Mouse (Mus musculus): ENCODE results near the gene Runx1. TPM values are rescaled to one million over a fixed set of nuclear protein-coding genes. Genes with fewer than 3 reads are reported as not detected.

Runx1 gene
- polyA plus RNA-seq, 2 experiments: 3.0 to 4.4 TPM

DNA sequence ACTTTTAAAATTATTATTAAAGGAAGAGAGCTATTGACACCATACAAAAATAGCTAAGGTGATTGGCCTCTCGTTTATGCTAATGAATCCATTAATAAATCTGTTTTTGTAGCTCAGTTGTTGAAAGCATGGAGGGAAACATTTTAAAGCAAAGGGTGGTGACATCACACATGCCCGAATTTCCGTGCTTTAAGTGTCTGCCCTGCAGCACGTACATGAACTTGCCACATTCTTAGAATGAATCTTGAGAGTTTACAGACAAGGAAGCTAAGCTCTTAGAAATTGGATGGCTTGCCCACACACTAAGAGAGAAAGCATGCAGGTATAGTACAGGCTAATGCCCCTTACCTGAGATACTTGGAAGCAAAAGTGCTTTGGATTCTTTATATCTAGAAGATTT is 58.1 kb downstream of the Runx1 start:
- H3K4me1 ChIP-seq (replicated peaks; ENCODE audit: control insufficient read depth in 2 of 2, insufficient read depth in 2 of 2, low read length in 1 of 2): peaks cover 27 to 32% of the 10 kb centered on the region in 2 experiments
- H3K36me3 ChIP-seq (replicated peaks; ENCODE audit: control insufficient read depth, insufficient read depth, low read depth): no peaks in the 10 kb centered on the region
- H3K27ac ChIP-seq: no peak overlapping the region
- 77% methylated on average over 4 of the region's 4 CpGs for WGBS (ENCODE audit: insufficient replicate concordance)
- H3K4me3 ChIP-seq (ENCODE audit: insufficient read depth in 1 of 2, low read depth in 2 of 2, low read length in 2 of 2): no peak overlapping the region
- H3K9me3 ChIP-seq (ENCODE audit: control insufficient read depth, low read length): no peaks in the 10 kb centered on the region
- no peak overlapping the region for H3K4me2 ChIP-seq (ENCODE audit: low read depth)
- ATAC-seq (ENCODE audit: insufficient read depth): no peak
- H3K27me3 ChIP-seq (ENCODE audit: control insufficient read depth, insufficient read depth, low read length): no peaks in the 10 kb centered on the region
- TF ChIP-seq EP300 (IDR thresholded peaks at IDR 0.05; ENCODE audit: low read depth): no peak
- TF ChIP-seq CTCF (IDR thresholded peaks at IDR 0.05; ENCODE audit: low read depth): no peak
- H3K9ac ChIP-seq (replicated peaks): no peak overlapping the region
- no peak for DNase-seq (ENCODE audit: low read depth in 3 of 3, low spot score in 3 of 3)

DNA sequence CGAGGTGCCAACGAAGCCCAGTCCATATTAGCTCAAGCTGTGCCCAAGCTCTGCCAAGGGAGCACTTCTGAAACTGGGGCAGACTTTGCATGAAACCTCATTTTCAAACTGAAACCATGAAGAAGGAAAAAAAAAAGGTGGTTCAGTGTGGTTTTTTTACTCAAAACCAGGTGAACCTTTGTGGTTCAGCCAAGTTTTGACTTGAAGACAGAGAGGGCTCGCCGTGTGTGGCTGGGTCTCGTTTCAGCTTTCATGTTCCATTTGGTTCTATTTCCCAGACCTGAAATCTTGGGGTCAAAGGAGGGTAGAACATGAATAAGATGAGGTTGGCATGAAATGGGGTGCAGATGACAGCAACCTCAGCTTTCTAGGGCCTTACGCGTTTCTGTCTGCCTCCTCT is 58.5 kb downstream of the Runx1 start:
- TF ChIP-seq EP300 (IDR thresholded peaks at IDR 0.05; ENCODE audit: low read depth) (no peak), CTCF (IDR thresholded peaks at IDR 0.05; ENCODE audit: low read depth) (no peak)
- no peaks in the 10 kb centered on the region for H3K9me3 ChIP-seq (ENCODE audit: control insufficient read depth, low read length)
- H3K4me2 ChIP-seq (ENCODE audit: low read depth): no peak overlapping the region
- ATAC-seq (ENCODE audit: insufficient read depth): no peak
- H3K27ac ChIP-seq: no peak overlapping the region
- peaks cover 31 to 36% of the 10 kb centered on the region in 2 experiments for H3K4me1 ChIP-seq (replicated peaks; ENCODE audit: control insufficient read depth in 2 of 2, insufficient read depth in 2 of 2, low read length in 1 of 2)
- 85% methylated on average over 7 of the region's 7 CpGs for WGBS (ENCODE audit: insufficient replicate concordance)
- DNase-seq (ENCODE audit: low read depth in 3 of 3, low spot score in 3 of 3): no peak
- H3K36me3 ChIP-seq (replicated peaks; ENCODE audit: control insufficient read depth, insufficient read depth, low read depth): no peaks in the 10 kb centered on the region
- no peak overlapping the region for H3K4me3 ChIP-seq (ENCODE audit: insufficient read depth in 1 of 2, low read depth in 2 of 2, low read length in 2 of 2)
- H3K9ac ChIP-seq (replicated peaks): no peak overlapping the region
- no peaks in the 10 kb centered on the region for H3K27me3 ChIP-seq (ENCODE audit: control insufficient read depth, insufficient read depth, low read length)

DNA sequence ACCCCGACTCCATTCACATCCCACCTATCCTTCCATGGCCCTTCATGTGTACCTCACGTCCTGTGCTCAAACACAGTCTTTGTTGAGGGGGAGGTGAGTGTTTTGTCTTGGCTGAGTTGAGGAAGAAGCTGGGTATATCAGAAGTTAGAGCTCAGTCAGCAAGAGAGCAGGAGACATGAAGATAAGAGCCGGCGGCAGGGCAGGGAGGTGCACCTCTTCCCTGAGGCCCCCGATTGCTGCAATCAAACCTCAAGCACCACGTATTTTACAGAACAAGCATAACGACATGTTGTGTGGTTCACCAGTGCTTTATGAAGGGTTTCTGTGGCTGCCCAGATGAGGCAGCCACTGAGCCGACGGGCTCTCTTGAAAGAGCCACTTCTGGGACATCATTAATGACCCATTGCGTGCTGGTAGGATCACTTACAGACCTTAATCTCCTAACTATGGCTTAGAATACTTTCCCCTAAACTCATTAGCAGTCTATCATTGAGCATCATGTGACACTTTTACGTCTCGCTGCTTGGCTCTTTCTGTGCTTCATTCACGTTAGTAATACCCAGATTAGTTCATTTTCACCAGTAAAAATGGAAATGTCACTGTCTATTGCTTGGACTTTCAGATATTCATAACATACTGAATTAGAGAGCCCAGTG is 61.1 kb downstream of the Runx1 start:
- Histone ChIP-seq H3K36me3 (replicated peaks; ENCODE audit: control insufficient read depth, insufficient read depth, low read depth) (no peaks in the 10 kb centered on the region), H3K4me1 (replicated peaks; ENCODE audit: control insufficient read depth in 2 of 2, insufficient read depth in 2 of 2, low read length in 1 of 2) (peaks cover 33 to 48% of the 10 kb centered on the region in 2 experiments), H3K4me2 (ENCODE audit: low read depth) (peak overlapping the region; percentile 63), H3K27ac (peak overlapping the region; percentile 51), H3K4me3 (ENCODE audit: insufficient read depth in 1 of 2, low read depth in 2 of 2, low read length in 2 of 2) (peak overlapping the region; percentile 13 to 30; a peak in 1 of 4 replicates), H3K9ac (replicated peaks) (no peak overlapping the region), H3K9me3 (ENCODE audit: control insufficient read depth, low read length) (no peaks in the 10 kb centered on the region), H3K27me3 (ENCODE audit: control insufficient read depth, insufficient read depth, low read length) (no peaks in the 10 kb centered on the region)
- WGBS (ENCODE audit: insufficient replicate concordance): 15% methylated on average over 13 of the region's 13 CpGs
- ATAC-seq (ENCODE audit: insufficient read depth) (peak; percentile 90), DNase-seq (ENCODE audit: low read depth in 3 of 3, low spot score in 3 of 3) (peak; percentile 70 to 72 (median 71))
- TF ChIP-seq EP300 (IDR thresholded peaks at IDR 0.05; ENCODE audit: low read depth) (peak; percentile 90), CTCF (IDR thresholded peaks at IDR 0.05; ENCODE audit: low read depth) (no peak)

DNA sequence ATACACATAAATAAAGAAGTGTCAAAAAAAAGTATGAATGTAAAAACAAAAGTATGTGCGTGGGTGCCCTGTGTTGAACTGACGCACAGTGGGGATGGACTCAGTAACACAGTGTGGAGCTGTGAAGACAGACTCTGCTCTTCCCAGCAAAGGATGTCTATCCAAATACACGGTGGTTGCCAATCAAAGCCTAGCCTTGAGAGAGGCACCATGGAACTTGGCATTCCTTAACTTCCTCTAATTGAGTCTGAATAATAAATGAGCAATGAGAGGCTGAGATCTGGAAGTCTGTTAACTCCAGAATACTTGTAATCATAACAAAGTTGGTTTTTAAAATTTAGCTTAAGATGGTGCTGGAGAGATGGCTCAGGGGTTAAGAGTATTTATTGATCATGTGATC is 62.3 kb downstream of the Runx1 start:
- Histone ChIP-seq H3K36me3 (replicated peaks; ENCODE audit: control insufficient read depth, insufficient read depth, low read depth) (no peaks in the 10 kb centered on the region), H3K9me3 (ENCODE audit: control insufficient read depth, low read length) (no peaks in the 10 kb centered on the region), H3K4me3 (ENCODE audit: insufficient read depth in 1 of 2, low read depth in 2 of 2, low read length in 2 of 2) (no peak overlapping the region), H3K27ac (no peak overlapping the region), H3K27me3 (ENCODE audit: control insufficient read depth, insufficient read depth, low read length) (no peaks in the 10 kb centered on the region), H3K4me2 (ENCODE audit: low read depth) (no peak overlapping the region), H3K4me1 (replicated peaks; ENCODE audit: control insufficient read depth in 2 of 2, insufficient read depth in 2 of 2, low read length in 1 of 2) (peaks cover 33 to 48% of the 10 kb centered on the region in 2 experiments), H3K9ac (replicated peaks) (no peak overlapping the region)
- DNase-seq (ENCODE audit: low read depth in 3 of 3, low spot score in 3 of 3): no peak
- WGBS (ENCODE audit: insufficient replicate concordance): 83% methylated on average over 3 of the region's 3 CpGs
- ATAC-seq (ENCODE audit: insufficient read depth): no peak
- TF ChIP-seq EP300 (IDR thresholded peaks at IDR 0.05; ENCODE audit: low read depth): no peak
- no peak for TF ChIP-seq CTCF (IDR thresholded peaks at IDR 0.05; ENCODE audit: low read depth)

DNA sequence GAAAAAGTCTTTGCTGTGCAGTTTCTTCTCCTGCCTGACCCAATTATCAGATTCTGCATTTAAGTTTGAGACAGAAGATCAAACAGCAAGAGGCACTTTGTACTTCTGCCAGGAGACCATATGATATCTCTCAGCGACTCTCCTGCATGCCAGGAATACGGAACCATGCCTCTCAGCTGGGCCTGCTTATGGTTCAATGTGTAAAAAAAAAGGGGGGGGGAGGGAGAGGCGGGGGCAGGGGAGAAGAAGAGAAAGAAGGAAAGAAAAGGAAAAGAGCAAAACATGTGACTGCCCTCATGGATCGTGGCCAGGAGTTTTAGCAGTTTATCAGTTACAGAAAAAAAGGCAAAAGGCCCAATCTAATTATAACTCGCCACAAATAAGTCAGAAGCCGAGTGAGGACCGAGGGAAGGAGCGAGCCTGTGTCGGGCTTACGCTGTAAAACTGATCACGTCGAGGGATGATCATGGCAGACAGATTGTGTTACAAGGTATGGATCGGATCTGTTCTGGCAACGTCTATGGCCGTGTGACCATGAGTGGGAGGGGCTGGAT is 63.9 kb downstream of the Runx1 start:
- no peaks in the 10 kb centered on the region for H3K9me3 ChIP-seq (ENCODE audit: control insufficient read depth, low read length)
- peak overlapping the region; percentile 9; the same call in 1 of the 2 replicates for H3K4me2 ChIP-seq (ENCODE audit: low read depth)
- H3K4me3 ChIP-seq (ENCODE audit: insufficient read depth in 1 of 2, low read depth in 2 of 2, low read length in 2 of 2): no peak overlapping the region
- H3K27ac ChIP-seq: no peak overlapping the region
- ATAC-seq (ENCODE audit: insufficient read depth) (no peak), DNase-seq (ENCODE audit: low read depth in 3 of 3, low spot score in 3 of 3) (no peak)
- TF ChIP-seq EP300 (IDR thresholded peaks at IDR 0.05; ENCODE audit: low read depth) (no peak), CTCF (IDR thresholded peaks at IDR 0.05; ENCODE audit: low read depth) (no peak)
- 37% methylated on average over 15 of the region's 15 CpGs for WGBS (ENCODE audit: insufficient replicate concordance)
- H3K27me3 ChIP-seq (ENCODE audit: control insufficient read depth, insufficient read depth, low read length): no peaks in the 10 kb centered on the region
- H3K36me3 ChIP-seq (replicated peaks; ENCODE audit: control insufficient read depth, insufficient read depth, low read depth): no peaks in the 10 kb centered on the region
- no peak overlapping the region for H3K9ac ChIP-seq (replicated peaks)
- peaks cover 40 to 56% of the 10 kb centered on the region in 2 experiments for H3K4me1 ChIP-seq (replicated peaks; ENCODE audit: control insufficient read depth in 2 of 2, insufficient read depth in 2 of 2, low read length in 1 of 2)

Data from liver, embryonic 14.5 days (tissue).